Mouse (Mus musculus) MEL (cell line): ENCODE results near the gene Cdk17. TPM values are rescaled to one million over a fixed set of nuclear protein-coding genes. Genes with fewer than 3 reads are reported as not detected.

Experiments used
- DNase-seq: peaks from one replicate; pipeline ENCODE4 v3.0.0; 2011; ENCODE audit warnings: low read depth, low spot score
- H3K27ac ChIP-seq: 2 replicates; pipeline ENCODE4 v1.5.1; 2012; ENCODE audit warnings: low read depth, mild to moderate bottlenecking, control low read depth, low read length, moderate library complexity; ENCODE audit not compliant: control insufficient read depth
- H3K27me3 ChIP-seq, 2 experiments: fragments of 150-350 bp in 1 of 2; sonication (generic) in 1 of 2; 2 replicates each; pipeline ENCODE4 v1.6.1; 2012; ENCODE audit warnings: low read length in 2 of 2, mild to moderate bottlenecking in 2 of 2, improper control_type of control experiment in 1 of 2, moderate library complexity in 1 of 2; ENCODE audit not compliant: insufficient read depth in 2 of 2, control insufficient read depth in 1 of 2
- H3K36me3 ChIP-seq, 2 experiments: 2 replicates each; pipeline ENCODE4 v1.6.1; 2012 to 2014; ENCODE audit warnings: low read length in 2 of 2, improper control_type of control experiment in 1 of 2, inconsistent platforms in 1 of 2, mild to moderate bottlenecking in 1 of 2; ENCODE audit not compliant: insufficient read depth in 2 of 2, control insufficient read depth in 1 of 2
- H3K4me1 ChIP-seq, 2 experiments: fragments of 150-350 bp in 1 of 2; sonication (generic) in 1 of 2; 2 replicates each; pipeline ENCODE4 v1.6.1; 2012; ENCODE audit warnings: low read length in 2 of 2, improper control_type of control experiment in 1 of 2, mild to moderate bottlenecking in 1 of 2; ENCODE audit not compliant: insufficient read depth in 2 of 2, control insufficient read depth in 1 of 2
- H3K4me3 ChIP-seq, 2 experiments: fragments of 150-350 bp in 1 of 2; sonication (generic) in 1 of 2; 2 replicates each; pipeline ENCODE4 v1.5.1; 2012; ENCODE audit warnings: low read depth in 2 of 2, low read length in 2 of 2, mild to moderate bottlenecking in 2 of 2, moderate library complexity in 2 of 2, control low read depth in 1 of 2, improper control_type of control experiment in 1 of 2; ENCODE audit not compliant: control insufficient read depth in 1 of 2, insufficient read depth in 1 of 2
- H3K79me2 ChIP-seq: 2 replicates; pipeline ENCODE4 v1.6.1; 2012; ENCODE audit warnings: mild to moderate bottlenecking, low read length, moderate library complexity; ENCODE audit not compliant: control insufficient read depth, poor library complexity, insufficient read depth
- H3K9ac ChIP-seq: 2 replicates; pipeline ENCODE4 v1.6.1; 2012; ENCODE audit warnings: low read depth, mild to moderate bottlenecking, control low read depth, low read length, moderate library complexity; ENCODE audit not compliant: control insufficient read depth, poor library complexity, severe bottlenecking
- H3K9me3 ChIP-seq: fragments of 150-350 bp; sonication (generic); replicated peaks from 2 replicates; pipeline ENCODE4 v1.6.1; 2012; ENCODE audit warnings: mild to moderate bottlenecking, low read length, improper control_type of control experiment, moderate library complexity; ENCODE audit not compliant: insufficient read depth
- CHD1 ChIP-seq: IDR thresholded peaks from 2 replicates; pipeline ENCODE4 v1.6.1; 2012; ENCODE audit warnings: low read depth, mild to moderate bottlenecking, inconsistent platforms, low read length, improper control_type of control experiment
- CHD2 ChIP-seq: IDR thresholded peaks from 2 replicates; pipeline ENCODE4 v1.6.1; 2011; ENCODE audit warnings: low read length, improper control_type of control experiment
- CTCF ChIP-seq, 3 experiments: IDR thresholded peaks in 2 of 3; conservative IDR thresholded peaks in 1 of 3; 2 replicates each; pipeline ENCODE4 v1.5.1; 2011 to 2012; ENCODE audit warnings: low read length in 3 of 3, low read depth in 2 of 3, mild to moderate bottlenecking in 2 of 3, improper control_type of control experiment in 1 of 3, inconsistent platforms in 1 of 3, mixed read lengths in 1 of 3, moderate library complexity in 1 of 3; ENCODE audit not compliant: control insufficient read depth in 1 of 3, insufficient read depth in 1 of 3, poor library complexity in 1 of 3, severe bottlenecking in 1 of 3
- EP300 ChIP-seq, 2 experiments: IDR thresholded peaks; 2 replicates each; pipeline ENCODE4 v1.6.1; 2011; ENCODE audit warnings: improper control_type of control experiment in 2 of 2, low read length in 2 of 2, low read depth in 1 of 2, mild to moderate bottlenecking in 1 of 2
- ETS1 ChIP-seq: IDR thresholded peaks from 2 replicates; pipeline ENCODE4 v1.6.1; 2012; ENCODE audit warnings: low read depth, mild to moderate bottlenecking, inconsistent platforms, low read length, improper control_type of control experiment, moderate library complexity
- HCFC1 ChIP-seq: IDR thresholded peaks from 2 replicates; pipeline ENCODE4 v1.6.1; 2012; ENCODE audit warnings: low read depth, mild to moderate bottlenecking, inconsistent platforms, low read length, improper control_type of control experiment, moderate library complexity
- JUND ChIP-seq: IDR thresholded peaks from 2 replicates; pipeline ENCODE4 v1.6.1; 2011; ENCODE audit warnings: low read depth, mild to moderate bottlenecking, improper control_type of control experiment, low read length
- KAT2A ChIP-seq: conservative IDR thresholded peaks from 2 replicates; pipeline ENCODE4 v1.6.1; 2012; ENCODE audit warnings: low read depth, low read length, improper control_type of control experiment, inconsistent platforms
- MAFK ChIP-seq: IDR thresholded peaks from 2 replicates; pipeline ENCODE4 v1.6.1; 2011; ENCODE audit warnings: low read depth, mild to moderate bottlenecking, low read length, improper control_type of control experiment, borderline replicate concordance
- MAZ ChIP-seq: IDR thresholded peaks from 2 replicates; pipeline ENCODE4 v1.6.1; 2012; ENCODE audit warnings: low read depth, mild to moderate bottlenecking, inconsistent platforms, low read length, improper control_type of control experiment
- MEF2A ChIP-seq: IDR thresholded peaks from 2 replicates; pipeline ENCODE4 v1.6.1; 2014; ENCODE audit warnings: low read depth, mild to moderate bottlenecking, inconsistent platforms, low read length, improper control_type of control experiment; ENCODE audit not compliant: poor library complexity, insufficient replicate concordance, severe bottlenecking; ENCODE audit errors: extremely low read depth
- MYC ChIP-seq: IDR thresholded peaks from 2 replicates; pipeline ENCODE4 v1.6.1; 2011; ENCODE audit warnings: low read depth, mild to moderate bottlenecking, low read length, improper control_type of control experiment, moderate library complexity
- POLR2A ChIP-seq, 2 experiments: IDR thresholded peaks; 2 replicates each; pipeline ENCODE4 v1.6.1; 2011 to 2012; ENCODE audit warnings: low read length in 2 of 2, mild to moderate bottlenecking in 2 of 2, control low read depth in 1 of 2, improper control_type of control experiment in 1 of 2, low read depth in 1 of 2, moderate library complexity in 1 of 2; ENCODE audit not compliant: control insufficient read depth in 1 of 2, insufficient read depth in 1 of 2, poor library complexity in 1 of 2
- POLR2AphosphoS2 ChIP-seq: IDR thresholded peaks from 2 replicates; pipeline ENCODE4 v1.6.1; 2011; ENCODE audit warnings: low read length, improper control_type of control experiment
- SIN3A ChIP-seq: IDR thresholded peaks from 2 replicates; pipeline ENCODE4 v1.6.1; 2012; ENCODE audit warnings: low read length, improper control_type of control experiment, inconsistent platforms
- TAL1 ChIP-seq: IDR thresholded peaks from 2 replicates; pipeline ENCODE4 v1.6.1; 2012; ENCODE audit warnings: mild to moderate bottlenecking, inconsistent platforms, low read length, moderate library complexity, mixed read lengths
- TBP ChIP-seq: IDR thresholded peaks from 2 replicates; pipeline ENCODE4 v1.8.0; 2011; ENCODE audit warnings: low read depth, low read length, improper control_type of control experiment
- UBTF ChIP-seq: IDR thresholded peaks from 2 replicates; pipeline ENCODE4 v1.6.1; 2012; ENCODE audit warnings: low read depth, mild to moderate bottlenecking, inconsistent platforms, low read length, improper control_type of control experiment, moderate library complexity, borderline replicate concordance; ENCODE audit not compliant: insufficient read depth
- USF1 ChIP-seq: IDR thresholded peaks from 2 replicates; pipeline ENCODE4 v1.6.1; 2014; ENCODE audit warnings: low read depth, mild to moderate bottlenecking, inconsistent platforms, low read length, improper control_type of control experiment, moderate library complexity
- ZC3H11A ChIP-seq: IDR thresholded peaks from 2 replicates; pipeline ENCODE4 v1.6.1; 2012; ENCODE audit warnings: low read depth, mild to moderate bottlenecking, inconsistent platforms, low read length, improper control_type of control experiment
- ZKSCAN1 ChIP-seq: IDR thresholded peaks from 2 replicates; pipeline ENCODE4 v1.6.1; 2012; ENCODE audit warnings: low read depth, mild to moderate bottlenecking, inconsistent platforms, low read length, improper control_type of control experiment, moderate library complexity
- ZMIZ1 ChIP-seq: IDR thresholded peaks from 2 replicates; pipeline ENCODE4 v1.6.1; 2012; ENCODE audit warnings: low read depth, mild to moderate bottlenecking, inconsistent platforms, low read length, improper control_type of control experiment, moderate library complexity
- polyA plus RNA-seq, 2 experiments: library from polyadenylated mRNA; stranded (reverse) in 1 of 2; unstranded in 1 of 2; fragments of >175 nt in 1 of 2; fragments of >200 nt in 1 of 2; gene quantifications; 2 replicates each; pipeline versions ENCODE4 v1.2.1 to v1.2.4; 2012; ENCODE audit warnings: low replicate concordance in 2 of 2, low read depth in 1 of 2; ENCODE audit not compliant: insufficient read length in 2 of 2, insufficient read depth in 1 of 2, missing spikeins in 1 of 2
- total RNA-seq: library from RNA; depleted of rRNA; stranded (reverse); fragments of 300-350 nt; gene quantifications from 2 replicates; pipeline ENCODE4 v1.2.3, GENCODE M21; 2012

Gene Cdk17
- total and polyA plus RNA-seq, 3 experiments, result 25.6 to 155 (median 32.9) TPM

GRCm38 (mm10) chr10:93250436-93251317 is 90.0 kb downstream of the Cdk17 start:
- H3K79me2 ChIP-seq, result no peaks in the 10 kb centered on the region
- no peaks in the 10 kb centered on the region for H3K9me3 ChIP-seq
- H3K36me3 ChIP-seq, result peaks cover 0 to 2% of the 10 kb centered on the region in 2 experiments; a peak in 1 of 4 replicates
- no peak overlapping the region for H3K4me3 ChIP-seq
- H3K27ac ChIP-seq, result no peak overlapping the region
- TF ChIP-seq ZMIZ1 (no peak), EP300 (IDR thresholded peaks at IDR 0.05; ENCODE audit: low read depth in 1 of 2, low read length in 2 of 2) (no peak), MEF2A (no peak), ZC3H11A (no peak), ETS1 (no peak), MAFK (no peak), MYC (no peak), USF1 (no peak)
- TF ChIP-seq, all 39 proteins: peak for 0
- Histone ChIP-seq H3K9ac (no peak overlapping the region), H3K27me3 (no peaks in the 10 kb centered on the region), H3K4me1 (no peaks in the 10 kb centered on the region)
- DNase-seq, result no peak

GRCm38 (mm10) chr10:93251426-93251825 is 90.8 kb downstream of the Cdk17 start:
- Histone ChIP-seq H3K36me3 (peaks cover 0 to 2% of the 10 kb centered on the region in 2 experiments; a peak in 1 of 4 replicates), H3K9ac (no peak overlapping the region), H3K4me1 (no peaks in the 10 kb centered on the region), H3K9me3 (no peaks in the 10 kb centered on the region), H3K4me3 (no peak overlapping the region), H3K27me3 (no peaks in the 10 kb centered on the region), H3K79me2 (no peaks in the 10 kb centered on the region), H3K27ac (no peak overlapping the region)
- DNase-seq, result no peak
- TF ChIP-seq JUND (no peak), ZMIZ1 (no peak), KAT2A (no peak), CTCF (IDR thresholded peaks at IDR 0.05 in 2 of 3, conservative IDR thresholded peaks at IDR 0.05 in 1 of 3; ENCODE audit: control insufficient read depth in 1 of 3, insufficient read depth in 1 of 3, low read depth in 2 of 3, low read length in 3 of 3, poor library complexity in 1 of 3, severe bottlenecking in 1 of 3) (no peak), MAZ (no peak), EP300 (IDR thresholded peaks at IDR 0.05; ENCODE audit: low read depth in 1 of 2, low read length in 2 of 2) (no peak), UBTF (no peak), ZKSCAN1 (no peak), POLR2A (IDR thresholded peaks at IDR 0.05; ENCODE audit: control insufficient read depth in 1 of 2, insufficient read depth in 1 of 2, low read depth in 1 of 2, low read length in 2 of 2, poor library complexity in 1 of 2) (no peak), TBP (no peak), CHD1 (no peak), SIN3A (no peak), HCFC1 (no peak), CHD2 (no peak), ZC3H11A (no peak), MEF2A (no peak), POLR2AphosphoS2 (no peak), TAL1 (no peak)
